Comparison of ENCODE assay signal across 27 mouse cellular contexts in genomic region chr16:70527224-70527623, GRCm38 (mm10).
"Had no signal": no experiment of that assay in that cellular context is flagged by ENCODE, and none has a peak within 500 bp of the region (broad histone marks: within the 10 kb centered on the region; RNA-seq: fewer than 3 reads in every experiment).

No protein-coding gene starts in this region.

- DNase-seq: gastrocnemius, postnatal 14 days; gastrocnemius, postnatal 36 days; heart, adult 11 months; heart, adult 2 months; heart, postnatal 14 days; heart, postnatal 36 days; kidney, adult 11 months; kidney, adult 2 months; kidney, adult 9 months; kidney, postnatal 14 days; kidney, postnatal 36 days; layer of hippocampus, adult 9-11 months; layer of hippocampus, postnatal 36 days; left cerebral cortex, postnatal 4 days had no signal

- H3K4me3 ChIP-seq: heart, adult 2 months; heart, embryonic 13.5 days; heart, embryonic 15.5 days; hindbrain, embryonic 13.5 days; hindbrain, embryonic 15.5 days; kidney, embryonic 15.5 days; limb, embryonic 13.5 days; limb, embryonic 15.5 days; liver, embryonic 12.5 days had no signal

- ATAC-seq: hindbrain, postnatal 0 days; intestine, embryonic 16.5 days; liver, embryonic 12.5 days had no signal

- H3K9me3 ChIP-seq: heart, embryonic 13.5 days; heart, embryonic 15.5 days; hindbrain, embryonic 13.5 days; hindbrain, embryonic 15.5 days; kidney, embryonic 15.5 days; limb, embryonic 13.5 days; limb, embryonic 15.5 days; liver, embryonic 12.5 days had no signal

- H3K36me3 ChIP-seq: heart, embryonic 13.5 days; heart, embryonic 15.5 days; hindbrain, embryonic 13.5 days; hindbrain, embryonic 15.5 days; kidney, embryonic 15.5 days; limb, embryonic 13.5 days; limb, embryonic 15.5 days; liver, embryonic 12.5 days had no signal

- H3K27ac ChIP-seq: heart, adult 2 months; heart, embryonic 13.5 days; heart, embryonic 15.5 days; hindbrain, embryonic 13.5 days; hindbrain, embryonic 15.5 days; hindbrain, postnatal 0 days; kidney, embryonic 15.5 days; kidney, postnatal 0 days; limb, embryonic 13.5 days; limb, embryonic 15.5 days; liver, embryonic 12.5 days; liver, embryonic 14.5 days had no signal

- H3K27me3 ChIP-seq: heart, embryonic 13.5 days; heart, embryonic 15.5 days; hindbrain, embryonic 13.5 days; hindbrain, embryonic 15.5 days; kidney, embryonic 15.5 days; limb, embryonic 13.5 days; limb, embryonic 15.5 days; liver, embryonic 12.5 days had no signal

- H3K4me1 ChIP-seq: hindbrain, embryonic 13.5 days; hindbrain, embryonic 15.5 days; kidney, embryonic 15.5 days; limb, embryonic 13.5 days; limb, embryonic 15.5 days; liver, embryonic 12.5 days had no signal

- H3K4me2 ChIP-seq: heart, embryonic 11.5 days; heart, embryonic 13.5 days; heart, embryonic 15.5 days; hindbrain, embryonic 13.5 days; hindbrain, embryonic 15.5 days; kidney, embryonic 15.5 days; limb, embryonic 13.5 days; limb, embryonic 15.5 days; liver, embryonic 12.5 days had no signal

- H3K9ac ChIP-seq: heart, embryonic 13.5 days; heart, embryonic 15.5 days; hindbrain, embryonic 13.5 days; hindbrain, embryonic 15.5 days; kidney, embryonic 15.5 days; limb, embryonic 13.5 days; limb, embryonic 15.5 days; liver, embryonic 12.5 days; liver, embryonic 14.5 days had no signal
